Mouse (Mus musculus) retina, postnatal 1 day (tissue): ENCODE results near the gene Nrarp.
A peak's percentile ranks its signal among the peaks of the same experiment; 100 is the strongest.

Experiments used
- DNase-seq: peaks from one replicate; pipeline ENCODE4 v3.0.0-alpha.2; 2012

The Nrarp gene

DNA sequence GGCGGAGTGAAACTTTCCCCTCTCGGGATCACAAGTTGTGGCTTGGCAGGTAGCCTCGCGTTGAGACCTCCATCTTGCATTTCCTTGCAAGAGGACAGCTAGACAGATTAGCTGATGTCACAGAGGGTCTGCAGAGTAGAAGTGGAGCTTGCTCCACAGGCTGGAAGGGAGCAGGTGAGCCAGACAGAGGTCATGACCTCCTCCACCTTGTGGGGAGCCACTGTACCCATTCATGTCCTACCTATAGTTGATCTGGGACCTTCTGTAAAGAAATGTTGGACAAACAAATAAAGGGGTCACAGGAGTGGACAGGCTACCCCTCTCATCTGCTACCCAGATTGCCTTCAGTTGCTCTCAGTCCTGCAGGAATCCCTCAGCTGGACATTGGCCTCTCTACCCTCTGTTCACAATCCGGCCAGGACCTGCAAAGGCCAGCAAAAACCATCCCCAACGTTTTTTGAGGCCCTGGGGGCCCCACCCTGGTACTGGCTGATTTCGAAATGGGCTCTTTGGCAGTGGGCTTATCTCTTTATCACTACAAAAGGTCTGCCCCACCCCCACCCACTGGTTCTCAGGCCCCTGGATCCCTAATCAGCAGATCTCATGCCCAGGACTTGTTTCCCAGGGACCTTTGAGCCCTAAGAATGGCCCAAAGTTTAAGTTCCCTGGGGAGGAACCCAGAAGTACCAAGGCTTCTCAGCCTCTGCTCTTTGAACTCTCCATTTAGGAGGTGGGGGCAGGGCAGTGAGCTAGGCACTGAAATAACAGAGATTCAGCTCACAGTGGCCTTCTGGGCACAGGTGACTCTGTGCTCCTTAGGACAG lies 5.5 kb upstream of the Nrarp start:
- DNase-seq: no peak

DNA sequence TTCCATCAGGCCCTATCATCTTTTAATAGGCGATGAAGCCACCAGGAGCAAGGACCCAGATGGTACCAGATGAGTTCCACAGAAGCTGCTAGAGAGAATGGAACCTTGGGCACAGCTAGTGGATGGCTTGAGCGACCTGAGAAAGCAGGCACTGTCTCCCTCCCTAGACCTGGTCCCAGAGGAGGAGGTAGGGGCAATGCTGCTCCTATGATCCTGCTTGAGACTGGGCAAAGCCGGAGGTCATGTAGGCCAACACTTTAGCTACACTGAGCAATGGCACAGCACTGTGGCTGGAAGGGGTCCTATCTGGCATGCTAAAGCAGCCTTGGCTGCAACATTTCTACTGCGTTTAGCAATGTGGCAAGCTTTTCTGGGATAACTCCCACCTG lies 4.9 kb upstream of the Nrarp start:
- DNase-seq: no peak

DNA sequence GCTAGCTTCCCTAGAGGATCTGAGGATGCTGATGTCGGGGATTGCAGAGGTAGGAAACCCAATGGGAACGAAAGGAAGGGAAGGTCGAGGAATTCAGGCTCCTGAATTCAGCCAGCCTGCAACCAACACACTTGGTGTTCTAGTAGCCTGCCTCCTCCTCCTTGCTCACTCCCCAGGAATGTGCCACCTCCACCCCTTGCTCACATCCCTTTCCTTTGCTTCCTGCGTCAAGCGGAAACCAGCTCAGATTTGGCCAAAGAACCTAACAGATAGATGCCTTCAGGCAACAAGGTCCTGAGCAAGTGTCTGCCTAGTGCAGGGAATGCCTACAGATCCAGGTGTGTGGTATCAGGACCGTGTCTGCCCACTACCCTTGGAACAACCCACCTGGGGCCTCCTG lies 4.0 kb upstream of the Nrarp start:
- no peak for DNase-seq

DNA sequence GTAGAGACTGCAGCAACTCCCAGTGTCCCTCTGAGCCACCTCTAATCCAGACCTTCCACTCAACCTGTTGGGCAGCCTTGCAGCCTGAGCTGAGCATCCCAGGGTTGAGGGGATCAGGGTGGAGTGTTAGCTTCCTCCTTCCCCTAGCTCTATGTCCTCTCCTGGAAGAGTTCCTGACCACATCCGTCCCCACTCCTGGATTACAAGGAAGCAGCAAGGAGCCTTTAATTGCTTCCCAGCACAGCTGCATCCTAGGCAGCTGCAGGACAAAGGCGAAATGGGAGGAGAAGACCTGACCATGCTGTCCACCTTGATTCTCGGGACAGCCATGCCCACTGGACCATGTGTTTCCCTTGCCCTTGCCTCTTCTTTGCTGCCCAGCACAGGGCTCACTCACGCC lies 3.5 kb upstream of the Nrarp start:
- DNase-seq: peak; percentile 23

DNA sequence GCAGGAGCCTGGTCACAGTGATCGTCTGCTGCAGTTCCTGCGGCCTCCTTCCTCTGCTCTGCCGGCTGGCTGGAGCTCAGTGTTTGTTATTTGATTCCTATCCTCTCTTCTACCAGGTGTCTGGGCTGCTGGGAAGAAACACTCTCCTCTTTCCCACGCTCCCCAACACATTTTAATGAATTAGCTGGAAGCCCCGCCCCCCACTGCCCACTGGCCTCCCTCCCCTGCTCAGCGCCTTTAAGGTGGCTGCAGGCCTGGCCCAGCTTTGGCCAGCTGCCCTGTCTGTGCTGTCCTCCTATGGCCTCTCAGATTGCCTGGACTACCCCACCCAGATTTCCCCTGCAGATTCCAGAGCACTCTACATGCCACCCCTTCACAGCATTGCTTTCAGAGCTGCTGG lies 2.9 kb upstream of the Nrarp start:
- DNase-seq: peak; percentile 91

DNA sequence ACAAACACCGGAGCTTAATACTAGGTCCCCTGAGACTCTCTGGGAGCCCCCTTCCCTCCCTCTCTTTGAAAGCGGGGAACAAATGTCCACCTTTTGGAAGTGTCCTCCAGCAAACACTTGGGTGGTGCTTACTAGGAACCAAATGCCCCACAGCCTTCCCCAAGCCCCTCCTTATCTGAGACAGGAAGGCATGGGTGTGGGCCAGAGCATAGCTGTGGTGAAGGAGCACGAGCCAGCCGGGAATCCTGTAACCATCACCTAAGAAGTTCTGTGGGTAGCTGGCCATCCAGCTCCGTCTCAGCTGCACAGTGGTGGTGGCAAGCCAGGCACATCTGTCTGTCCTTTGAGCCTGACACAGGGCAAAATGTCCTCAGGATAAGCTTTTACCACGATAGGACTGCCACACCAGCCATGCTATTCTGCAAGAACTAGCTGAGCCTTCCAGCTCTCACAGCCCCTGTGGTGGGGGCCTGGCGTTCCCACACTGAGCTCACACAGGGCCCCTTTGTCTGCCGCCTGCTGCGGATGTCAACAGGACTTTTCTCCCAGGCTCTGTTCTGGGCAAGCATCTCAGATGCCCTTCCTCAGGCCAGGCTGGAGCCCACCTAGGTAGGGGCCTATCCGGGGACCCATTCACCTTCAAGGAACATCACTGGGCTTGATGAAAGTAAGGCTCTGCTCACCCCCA lies 2.1 kb upstream of the Nrarp start:
- peak; percentile 76 for DNase-seq

DNA sequence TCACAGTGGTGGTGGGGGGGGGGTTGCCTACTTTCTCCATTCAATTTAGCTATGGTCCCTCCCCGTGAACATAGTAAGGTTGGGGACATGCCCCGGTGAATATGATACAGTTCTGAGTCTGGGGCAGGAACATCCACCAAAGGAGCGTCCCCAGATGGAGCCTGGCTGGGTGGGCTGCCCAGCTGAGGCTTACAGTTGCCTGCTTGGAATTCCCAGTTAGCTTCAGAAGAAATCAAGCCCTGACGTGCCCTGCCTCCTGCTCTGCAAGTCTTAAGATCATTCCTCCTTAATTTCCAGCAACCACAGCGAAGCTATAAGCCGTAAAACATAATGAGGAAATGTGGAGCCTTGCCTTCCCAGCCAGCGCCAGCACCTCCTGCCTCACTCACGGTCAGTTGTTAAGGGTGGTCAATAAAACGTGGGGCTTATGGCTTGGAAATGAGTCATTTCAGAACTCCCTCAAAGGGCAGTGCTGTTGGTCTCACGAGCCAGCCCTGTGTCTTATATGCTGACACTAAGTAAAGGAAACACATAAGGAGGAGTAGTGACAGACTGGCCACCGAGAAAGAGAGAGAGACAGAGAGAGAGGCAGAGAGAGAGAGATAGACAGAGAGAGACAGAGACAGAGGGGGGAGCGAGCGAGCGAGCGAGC lies 866 bp upstream of the Nrarp start:
- no peak for DNase-seq

DNA sequence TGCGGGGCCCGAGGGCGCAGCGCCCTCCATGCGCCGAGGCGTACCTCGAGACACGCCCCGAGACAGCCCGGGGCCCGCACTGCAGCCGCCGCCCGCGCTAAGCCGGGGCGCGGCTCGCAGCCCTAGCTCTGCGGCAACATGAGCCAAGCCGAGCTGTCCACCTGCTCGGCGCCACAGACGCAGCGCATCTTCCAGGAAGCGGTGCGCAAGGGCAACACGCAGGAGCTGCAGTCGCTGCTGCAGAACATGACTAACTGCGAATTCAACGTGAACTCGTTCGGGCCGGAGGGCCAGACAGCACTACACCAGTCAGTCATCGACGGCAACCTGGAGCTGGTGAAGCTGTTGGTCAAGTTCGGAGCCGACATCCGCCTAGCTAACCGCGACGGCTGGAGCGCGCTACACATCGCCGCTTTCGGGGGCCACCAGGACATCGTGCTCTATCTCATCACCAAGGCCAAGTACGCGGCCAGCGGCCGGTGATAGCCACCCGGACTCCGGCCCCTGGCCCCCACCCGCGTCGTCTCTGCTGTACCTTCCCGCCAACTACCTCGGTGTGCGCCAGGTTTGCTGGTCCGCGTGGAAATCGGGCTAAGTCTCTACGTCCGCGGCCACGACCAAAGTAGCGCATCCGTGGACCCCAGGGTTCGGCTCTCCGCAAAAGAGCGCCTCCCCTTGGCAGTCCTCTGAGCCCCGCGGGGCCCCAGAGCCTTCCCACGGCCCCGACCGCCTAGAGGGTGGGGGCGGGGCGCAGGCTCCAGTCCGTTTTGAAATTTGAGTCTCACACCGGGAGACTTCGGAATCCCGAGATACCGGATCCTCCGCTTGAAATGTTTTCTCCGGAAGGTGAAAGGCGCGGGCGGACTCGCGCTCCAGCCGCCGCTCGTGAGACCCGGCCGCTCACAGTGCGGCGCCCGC lies 674 bp downstream of the Nrarp start:
- peak; percentile 85 for DNase-seq

DNA sequence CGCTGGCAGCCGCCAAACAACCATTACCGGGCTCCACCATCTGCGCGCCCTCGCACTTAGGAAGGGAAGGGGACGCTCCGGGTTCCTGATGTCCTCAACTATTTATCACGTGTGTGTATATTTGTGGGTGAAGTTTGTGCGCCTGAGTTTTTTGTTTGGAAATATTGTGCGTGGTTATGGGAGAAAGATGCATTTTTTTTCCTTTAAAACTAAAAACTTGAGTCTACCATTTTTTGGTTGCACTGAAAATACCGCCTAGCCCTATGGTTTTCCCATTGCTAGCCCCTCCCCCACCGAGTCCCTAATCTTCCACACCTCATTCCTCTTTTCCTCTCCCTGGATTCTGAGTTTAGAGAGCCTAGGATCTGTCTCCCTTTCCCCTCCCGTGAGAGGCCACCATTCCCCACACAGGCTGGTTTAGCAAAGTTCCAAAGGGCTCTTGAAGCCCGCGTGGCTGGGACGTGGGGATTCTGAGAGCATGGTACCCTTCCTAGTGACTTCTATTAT lies 1.4 kb downstream of the Nrarp start:
- no peak for DNase-seq

DNA sequence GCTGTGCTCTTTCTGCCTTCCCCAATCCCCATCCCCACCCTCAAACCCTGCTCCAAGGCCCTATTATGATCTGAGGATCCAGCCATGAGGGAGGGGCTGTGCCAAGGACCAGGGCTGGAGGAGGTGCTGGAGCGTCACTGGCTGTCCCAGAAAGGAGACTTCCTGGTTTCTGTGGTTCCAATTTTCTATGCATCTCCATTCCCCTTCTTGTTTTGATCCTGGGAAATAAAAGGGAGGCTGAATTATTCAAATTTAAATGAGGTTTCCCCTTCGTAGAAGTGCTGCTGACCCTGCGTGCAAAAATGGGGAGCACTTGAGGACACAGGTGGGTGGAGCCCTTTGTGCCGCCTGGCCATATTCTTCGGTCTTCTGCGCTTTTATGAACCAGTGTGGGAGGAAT lies 2.1 kb downstream of the Nrarp start:
- peak; percentile 61 for DNase-seq

DNA sequence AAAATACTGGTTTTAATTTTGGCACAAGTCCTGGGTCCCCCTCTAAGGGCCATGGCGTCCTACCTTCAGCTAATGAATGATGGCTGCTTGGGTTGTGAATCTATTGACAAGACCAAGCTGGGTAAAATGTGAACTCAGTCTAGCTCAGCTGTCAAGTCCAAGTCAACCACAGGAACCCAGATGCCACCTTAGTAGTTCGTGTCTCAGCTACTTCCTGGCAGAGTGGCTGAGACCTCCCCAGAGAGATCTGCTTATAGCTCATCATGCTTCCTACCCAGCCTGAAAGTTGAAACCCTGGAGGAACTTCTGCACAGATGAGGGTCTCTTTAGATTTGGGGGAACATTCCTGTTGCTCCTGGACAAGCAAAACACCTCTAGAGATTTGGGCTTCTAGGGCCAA lies 2.8 kb downstream of the Nrarp start:
- no peak for DNase-seq

DNA sequence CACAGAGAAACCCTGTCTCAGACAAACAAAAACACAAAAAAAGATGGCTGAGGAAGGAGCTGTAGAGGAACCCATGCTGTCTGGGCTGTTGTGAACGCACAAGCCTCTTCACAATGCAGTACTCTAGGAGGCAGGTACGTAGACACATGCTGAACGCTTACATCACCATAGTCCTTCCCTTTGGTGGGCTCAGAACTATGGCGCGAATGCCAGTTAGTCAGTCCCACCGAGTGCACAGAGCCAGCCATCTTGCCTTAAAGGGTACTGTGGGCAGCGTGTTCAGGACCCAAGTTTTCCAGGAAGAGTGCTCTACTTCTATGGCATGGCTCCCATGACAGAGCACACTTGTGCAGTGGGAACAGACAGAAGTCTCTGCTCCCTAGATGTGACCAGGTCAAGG lies 3.9 kb downstream of the Nrarp start:
- DNase-seq: no peak

DNA sequence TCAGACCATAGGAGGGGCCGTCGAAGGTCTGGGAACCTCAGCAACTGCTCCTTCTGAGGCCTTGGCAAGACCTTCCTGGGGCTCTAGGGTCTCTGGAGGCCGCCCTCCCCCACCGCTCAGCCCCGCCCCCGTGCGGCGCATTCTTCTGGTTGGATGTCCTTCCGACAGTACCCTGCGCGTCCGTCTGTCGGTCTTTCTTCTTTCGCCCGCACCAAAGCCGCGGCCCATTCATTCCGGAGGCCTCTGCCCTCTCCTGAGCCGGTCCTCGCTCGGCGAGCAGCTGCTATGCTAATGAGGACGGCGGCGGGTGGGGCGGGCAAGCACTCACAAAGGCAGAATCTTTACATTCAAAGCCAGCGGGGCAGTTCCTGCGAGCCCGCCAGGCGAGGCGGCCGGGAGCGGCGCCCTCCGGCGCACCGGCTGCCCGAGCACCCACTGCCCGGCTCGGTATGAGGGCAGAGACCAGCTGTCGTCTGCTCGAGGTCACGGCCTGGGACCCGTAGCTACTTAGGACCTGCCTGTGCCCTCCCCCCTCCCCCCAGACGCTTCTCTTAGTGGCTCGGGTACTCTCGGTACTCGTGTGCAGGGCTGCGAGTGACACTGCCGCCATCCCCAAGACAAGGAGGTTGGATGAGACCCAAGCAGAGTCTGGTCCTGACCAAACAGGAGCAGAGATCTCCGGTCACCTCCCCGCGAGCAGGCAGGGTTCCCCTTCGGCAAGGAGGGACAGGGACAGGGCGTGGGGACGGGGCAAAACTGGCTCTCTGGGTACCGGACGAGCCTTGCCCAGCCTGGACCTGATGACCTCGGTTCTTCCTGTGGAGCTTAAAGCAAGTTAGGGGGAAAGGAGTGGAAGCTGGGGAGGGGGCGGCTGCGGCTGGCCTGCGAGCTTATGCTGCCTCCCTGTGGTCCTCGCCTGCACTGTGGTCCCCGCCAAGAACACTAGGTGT lies 5.3 kb downstream of the Nrarp start:
- DNase-seq: peak; percentile 96

DNA sequence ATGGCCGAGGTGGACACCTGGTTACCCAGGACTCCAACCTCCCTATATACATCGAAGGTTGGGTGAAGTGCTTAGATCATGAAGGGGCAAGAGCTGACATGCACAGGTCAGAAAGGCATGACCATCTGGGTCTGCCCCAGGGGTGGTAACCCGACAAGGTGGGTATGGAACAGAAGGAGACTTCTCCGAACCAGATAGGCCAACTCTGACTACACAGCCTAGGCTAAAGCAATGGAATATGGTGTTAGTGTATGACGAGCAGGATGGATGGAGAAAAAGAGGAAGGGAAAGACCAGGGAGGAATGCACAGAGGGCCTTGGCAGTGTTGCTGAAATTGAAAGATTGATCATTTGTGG lies 6.0 kb downstream of the Nrarp start:
- DNase-seq: no peak

DNA sequence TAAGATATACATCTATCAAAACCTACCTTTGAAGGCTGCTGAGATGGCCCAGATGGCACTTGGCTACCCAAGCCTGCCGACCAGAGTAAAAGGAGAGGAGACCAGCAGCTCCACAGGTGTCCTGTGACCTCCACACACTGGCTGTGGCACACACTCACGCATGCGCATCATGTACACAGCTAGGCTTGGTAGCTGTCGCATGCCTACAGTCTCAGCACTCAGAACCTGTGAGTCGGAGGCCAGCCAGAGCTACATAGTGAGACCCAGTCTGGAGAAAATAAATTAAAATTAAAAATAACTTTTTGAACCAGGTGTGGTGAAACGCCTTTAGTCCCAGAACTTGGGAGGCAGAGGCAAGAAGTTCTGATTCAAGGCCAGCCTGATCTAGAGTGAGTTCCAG lies 7.3 kb downstream of the Nrarp start:
- DNase-seq: no peak

DNA sequence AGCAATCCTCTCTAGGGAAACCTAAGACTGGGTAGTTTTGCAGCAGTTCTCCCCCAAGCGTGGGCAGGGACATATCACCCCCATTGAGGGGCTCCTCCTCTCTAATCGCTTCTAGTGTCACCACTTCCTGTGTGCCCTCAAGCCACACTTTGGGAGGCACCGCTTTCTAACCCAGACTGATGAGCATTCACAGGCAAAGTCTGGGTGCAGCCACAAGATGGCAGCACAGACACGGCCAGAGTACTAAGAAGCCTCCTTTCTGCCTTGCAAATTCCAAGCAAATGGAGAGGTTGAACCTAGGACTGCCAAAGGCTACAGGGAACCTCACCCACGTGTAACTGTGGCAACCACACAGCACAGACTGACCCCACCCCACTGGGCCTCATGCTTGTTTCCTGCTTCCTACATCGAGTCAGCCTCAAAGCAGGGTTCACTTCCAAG lies 12.8 kb downstream of the Nrarp start:
- DNase-seq: peak; percentile 92

DNA sequence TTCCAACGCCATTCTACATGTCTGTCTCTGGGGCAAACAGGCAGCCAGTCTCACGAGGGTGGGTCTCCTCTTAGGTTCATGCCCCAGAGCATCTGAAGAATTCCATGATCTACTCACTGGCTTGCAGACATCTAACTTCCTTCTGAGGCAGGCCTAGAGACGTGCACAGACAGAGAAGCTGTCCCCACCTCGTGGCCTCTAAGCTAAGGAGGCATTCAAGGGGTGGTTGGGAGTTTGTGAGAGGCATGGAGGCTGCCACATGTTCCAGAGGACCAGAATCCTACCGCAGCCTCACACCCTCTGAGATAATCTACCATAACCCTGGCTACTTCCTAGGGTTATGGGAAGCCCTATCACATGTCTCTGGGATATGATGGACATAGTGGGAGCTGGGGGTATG lies 13.4 kb downstream of the Nrarp start:
- no peak for DNase-seq

DNA sequence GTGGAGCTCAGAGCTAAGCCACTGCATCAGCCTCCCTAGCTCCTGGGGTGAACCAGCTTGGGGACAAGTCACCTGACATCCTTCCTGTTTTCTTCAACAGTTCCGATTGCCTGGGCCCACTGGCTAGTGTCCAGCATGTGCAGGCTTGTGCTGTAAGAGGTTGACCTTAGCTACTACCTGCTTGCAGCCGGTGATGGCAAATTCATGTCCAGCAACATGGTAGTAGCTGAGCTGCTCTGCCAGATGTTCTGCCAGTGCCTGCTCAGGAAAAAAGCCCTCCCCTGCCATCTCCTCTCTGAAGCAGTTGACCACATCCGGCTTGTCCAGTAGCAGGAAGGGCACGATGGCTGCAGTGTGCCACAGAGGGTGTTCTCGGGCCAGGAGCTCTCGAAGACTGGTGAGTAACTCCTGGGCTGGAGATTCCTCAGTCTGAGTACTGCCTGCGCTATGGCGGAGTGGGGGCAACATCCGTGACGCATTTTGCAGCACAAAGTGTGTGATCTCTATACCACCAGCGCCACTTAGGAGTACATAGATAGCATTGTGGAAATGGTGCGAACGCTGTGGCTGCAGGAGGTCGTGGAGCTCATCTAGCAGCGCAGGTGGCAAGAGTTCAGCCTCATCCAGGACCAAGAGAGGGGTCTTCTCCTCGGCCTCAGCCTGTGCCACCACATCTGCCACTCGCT lies 14.1 kb downstream of the Nrarp start:
- no peak for DNase-seq

DNA sequence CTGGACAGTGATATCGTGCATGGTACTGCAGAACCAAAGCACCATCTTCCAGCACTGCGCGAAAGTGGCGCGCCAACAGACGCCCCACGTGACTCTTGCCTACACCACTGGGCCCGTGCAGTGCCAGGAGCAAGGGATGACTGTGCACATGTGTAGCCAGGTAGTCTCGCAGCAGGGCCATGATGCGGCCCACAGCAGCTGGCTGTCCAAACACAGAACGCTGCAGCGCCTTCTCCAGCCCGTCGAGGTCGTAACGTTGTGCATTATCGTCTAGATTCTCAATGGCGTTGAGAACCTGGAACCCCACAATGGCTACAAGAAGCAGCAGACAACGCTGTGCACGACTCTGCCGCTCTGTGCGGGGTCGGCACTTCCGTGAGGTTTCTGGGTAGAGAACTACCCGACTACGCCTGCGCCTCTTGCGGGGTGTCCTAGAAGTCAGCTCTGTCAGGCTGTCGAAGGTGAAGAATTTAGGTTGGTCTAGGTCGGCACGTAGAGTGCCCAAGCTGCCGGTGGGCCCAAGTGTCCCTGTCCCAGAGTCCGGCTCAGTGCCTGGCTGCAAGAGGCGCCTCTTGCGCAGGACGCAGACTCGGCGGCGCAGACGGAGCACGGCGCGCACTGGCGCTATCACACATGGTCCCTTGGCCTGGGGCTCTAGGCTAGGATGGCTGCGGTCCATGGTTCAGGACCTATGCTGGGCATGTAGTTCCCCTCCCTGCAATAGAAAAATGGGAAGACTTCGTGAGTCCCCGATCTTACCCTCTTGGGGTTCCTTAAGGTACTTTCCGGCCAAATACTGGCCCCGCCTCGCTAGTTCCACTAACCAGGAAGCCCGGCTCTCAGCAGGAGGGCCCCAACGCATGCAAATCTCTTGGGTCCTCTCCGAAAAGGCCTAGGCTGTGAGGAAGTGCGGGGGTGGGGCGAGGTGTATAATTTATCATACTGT lies 14.9 kb downstream of the Nrarp start:
- no peak for DNase-seq
